Mouse (Mus musculus): ENCODE data around the gene Dnajc11. TPM values are rescaled to one million over a fixed set of nuclear protein-coding genes. Genes with fewer than 3 reads are reported as not detected.
A peak's percentile ranks its signal among the peaks of the same experiment; 100 is the strongest.

The Dnajc11 gene
- polyA plus RNA-seq, 1 experiment from 2014 or later = 73.6 TPM

- no peak overlapping the region for H3K27ac ChIP-seq (ENCODE audit: low read length)
- no peak overlapping the region for H3K4me2 ChIP-seq (ENCODE audit: low read depth, low read length)
- no peaks in the 10 kb centered on the region for H3K9me3 ChIP-seq (ENCODE audit: control insufficient read depth, low read length)
- peaks cover 22% of the 10 kb centered on the region for H3K36me3 ChIP-seq (ENCODE audit: control insufficient read depth, insufficient read depth, low read length)
- WGBS = 85% methylated on average over 11 of the region's 11 CpGs
- peaks cover 27% of the 10 kb centered on the region for H3K4me1 ChIP-seq (ENCODE audit: control insufficient read depth, insufficient read depth, low read length)
- H3K27me3 ChIP-seq (replicated peaks; ENCODE audit: control insufficient read depth, insufficient read depth, low read length) = no peaks in the 10 kb centered on the region
- no peak overlapping the region for H3K4me3 ChIP-seq (ENCODE audit: low read length)
- ATAC-seq = no peak
- H3K9ac ChIP-seq (ENCODE audit: low read depth, low read length) = no peak overlapping the region
Observed at GRCm38 (mm10) chr4:152024525-152024924, 91.0 kb downstream of the Dnajc11 start.

DNA sequence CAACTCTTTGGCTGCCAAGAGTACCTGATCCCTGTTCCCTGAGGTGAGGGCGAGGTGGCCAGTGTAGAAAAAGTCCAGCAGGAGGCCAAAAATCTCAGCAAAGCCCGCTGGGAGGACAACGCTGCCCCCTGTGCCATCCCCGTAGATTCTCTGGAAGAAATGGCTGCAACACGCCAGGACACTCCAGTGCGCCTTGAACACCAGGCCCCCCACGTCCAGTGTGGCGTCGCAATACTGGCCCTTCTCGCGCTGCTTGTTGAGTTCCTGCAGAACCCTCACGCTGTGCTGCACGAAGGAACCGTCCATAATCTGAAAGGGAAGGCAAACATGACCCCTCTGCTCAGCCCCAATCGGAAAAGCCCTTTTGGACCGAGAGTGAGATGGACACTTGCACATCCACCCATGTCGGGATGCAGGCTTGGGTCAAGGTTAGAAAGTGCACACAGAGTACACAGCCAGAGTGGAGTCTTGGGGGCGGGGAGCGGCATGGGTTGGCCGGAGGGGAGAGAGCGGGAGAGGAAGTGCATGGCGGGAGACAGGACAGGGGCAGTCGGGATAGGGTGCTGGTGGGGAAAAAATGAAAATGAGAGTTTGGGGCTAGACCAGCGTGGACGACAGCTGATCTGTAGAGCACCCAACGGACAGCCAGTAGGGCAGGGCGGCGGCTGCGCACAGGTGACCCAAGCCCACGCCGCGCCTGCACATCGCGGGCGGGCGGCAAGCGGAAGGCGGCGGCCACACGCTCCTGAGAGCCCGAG is 93.4 kb downstream of the Dnajc11 start:
- Histone ChIP-seq H3K4me3 (ENCODE audit: low read length) (peak overlapping the region; percentile 82), H3K27ac (ENCODE audit: low read length) (peak overlapping the region; percentile 63), H3K9ac (ENCODE audit: low read depth, low read length) (peak overlapping the region; percentile 78), H3K9me3 (ENCODE audit: control insufficient read depth, low read length) (no peaks in the 10 kb centered on the region), H3K4me2 (ENCODE audit: low read depth, low read length) (peak overlapping the region; percentile 94), H3K27me3 (replicated peaks; ENCODE audit: control insufficient read depth, insufficient read depth, low read length) (no peaks in the 10 kb centered on the region), H3K4me1 (ENCODE audit: control insufficient read depth, insufficient read depth, low read length) (peaks cover 27% of the 10 kb centered on the region), H3K36me3 (ENCODE audit: control insufficient read depth, insufficient read depth, low read length) (peaks cover 5% of the 10 kb centered on the region; the same call in 1 of the 2 replicates)
- WGBS = 1% methylated on average over 41 of the region's 41 CpGs
- peak; percentile 75 for ATAC-seq

GRCm38 (mm10) chr4:152027524-152027923 is 94.0 kb downstream of the Dnajc11 start, which contains the start of gene Zbtb48:
TSS of gene Zbtb48 (minus strand) at chr4:152027671.
- Histone ChIP-seq H3K36me3 (ENCODE audit: control insufficient read depth, insufficient read depth, low read length) (no peaks in the 10 kb centered on the region), H3K27ac (ENCODE audit: low read length) (peak within 1 kb of the TSS; percentile 63), H3K4me2 (ENCODE audit: low read depth, low read length) (peak within 1 kb of the TSS; percentile 96), H3K4me3 (ENCODE audit: low read length) (peak within 1 kb of the TSS; percentile 82), H3K9me3 (ENCODE audit: control insufficient read depth, low read length) (no peaks in the 10 kb centered on the region), H3K4me1 (ENCODE audit: control insufficient read depth, insufficient read depth, low read length) (peaks cover 27% of the 10 kb centered on the region), H3K9ac (ENCODE audit: low read depth, low read length) (peak within 1 kb of the TSS; percentile 78), H3K27me3 (replicated peaks; ENCODE audit: control insufficient read depth, insufficient read depth, low read length) (no peaks in the 10 kb centered on the region)
- ATAC-seq = peak; percentile 98
- WGBS = under 1% methylated on average over 35 of the region's 35 CpGs

DNA sequence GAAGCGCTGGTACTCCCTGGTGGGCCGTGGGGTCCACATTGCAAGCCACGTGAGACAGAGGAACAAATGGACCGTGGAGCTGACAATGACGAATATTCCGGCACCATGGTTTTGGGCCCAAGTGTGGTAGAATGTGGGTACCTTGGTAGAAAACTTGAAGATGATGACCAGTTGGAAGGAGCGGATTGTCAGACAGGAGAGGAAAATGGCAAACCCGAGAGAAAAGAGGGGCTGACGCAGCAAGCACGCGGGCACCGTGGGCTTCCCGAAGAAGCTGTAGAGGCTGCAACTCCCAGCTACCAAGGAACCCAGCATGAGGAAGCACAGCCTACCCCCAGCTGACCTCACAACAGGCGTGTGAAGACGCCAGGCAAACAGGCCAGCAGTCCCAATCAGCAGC is 95.0 kb downstream of the Dnajc11 start:
- H3K27me3 ChIP-seq (replicated peaks; ENCODE audit: control insufficient read depth, insufficient read depth, low read length) = no peaks in the 10 kb centered on the region
- WGBS = 61% methylated on average over 15 of the region's 15 CpGs
- no peaks in the 10 kb centered on the region for H3K9me3 ChIP-seq (ENCODE audit: control insufficient read depth, low read length)
- no peak for ATAC-seq
- peaks cover 29% of the 10 kb centered on the region for H3K4me1 ChIP-seq (ENCODE audit: control insufficient read depth, insufficient read depth, low read length)
- peak overlapping the region; percentile 78; the same call in 1 of the 2 replicates for H3K9ac ChIP-seq (ENCODE audit: low read depth, low read length)
- H3K27ac ChIP-seq (ENCODE audit: low read length) = no peak overlapping the region
- H3K4me3 ChIP-seq (ENCODE audit: low read length) = no peak overlapping the region; the same call in 1 of the 2 replicates
- H3K36me3 ChIP-seq (ENCODE audit: control insufficient read depth, insufficient read depth, low read length) = no peaks in the 10 kb centered on the region
- peak overlapping the region; percentile 96 for H3K4me2 ChIP-seq (ENCODE audit: low read depth, low read length)

GRCm38 (mm10) chr4:152029087-152029486 is 95.6 kb downstream of the Dnajc11 start:
- no peak overlapping the region for H3K27ac ChIP-seq (ENCODE audit: low read length)
- 45% methylated on average over 5 of the region's 5 CpGs for WGBS
- no peaks in the 10 kb centered on the region for H3K27me3 ChIP-seq (replicated peaks; ENCODE audit: control insufficient read depth, insufficient read depth, low read length)
- H3K4me3 ChIP-seq (ENCODE audit: low read length) = no peak overlapping the region
- H3K4me2 ChIP-seq (ENCODE audit: low read depth, low read length) = no peak overlapping the region
- no peaks in the 10 kb centered on the region for H3K9me3 ChIP-seq (ENCODE audit: control insufficient read depth, low read length)
- no peak for ATAC-seq
- H3K36me3 ChIP-seq (ENCODE audit: control insufficient read depth, insufficient read depth, low read length) = no peaks in the 10 kb centered on the region
- H3K4me1 ChIP-seq (ENCODE audit: control insufficient read depth, insufficient read depth, low read length) = peaks cover 29% of the 10 kb centered on the region
- H3K9ac ChIP-seq (ENCODE audit: low read depth, low read length) = no peak overlapping the region

GRCm38 (mm10) chr4:152029997-152030396 is 96.5 kb downstream of the Dnajc11 start:
- H3K27me3 ChIP-seq (replicated peaks; ENCODE audit: control insufficient read depth, insufficient read depth, low read length) = no peaks in the 10 kb centered on the region
- 83% methylated on average over 4 of the region's 4 CpGs for WGBS
- H3K9ac ChIP-seq (ENCODE audit: low read depth, low read length) = no peak overlapping the region
- no peak for ATAC-seq
- H3K27ac ChIP-seq (ENCODE audit: low read length) = no peak overlapping the region
- no peaks in the 10 kb centered on the region for H3K36me3 ChIP-seq (ENCODE audit: control insufficient read depth, insufficient read depth, low read length)
- H3K4me3 ChIP-seq (ENCODE audit: low read length) = no peak overlapping the region
- H3K4me1 ChIP-seq (ENCODE audit: control insufficient read depth, insufficient read depth, low read length) = peaks cover 29% of the 10 kb centered on the region
- no peaks in the 10 kb centered on the region for H3K9me3 ChIP-seq (ENCODE audit: control insufficient read depth, low read length)
- no peak overlapping the region for H3K4me2 ChIP-seq (ENCODE audit: low read depth, low read length)

Other genes starting within 250 kb of the Dnajc11 start
- gene Camta1, start 71.8 kb upstream of the Dnajc11 start, polyA plus RNA-seq (2015; fragmentation: Nextera tagmentation; extraction: Ambion mirVana) = 51.4 and 69.1 TPM in 2 replicates
- gene Thap3, start 55.3 kb downstream of the Dnajc11 start, polyA plus RNA-seq (2015; fragmentation: Nextera tagmentation; extraction: Ambion mirVana) = 27.0 and 29.0 TPM in 2 replicates
- 15.5 and 16.7 TPM in 2 replicates for gene Phf13, start 62.6 kb downstream of the Dnajc11 start, polyA plus RNA-seq (2015; fragmentation: Nextera tagmentation; extraction: Ambion mirVana)
- 7.4 and 8.3 TPM in 2 replicates for gene Klhl21, start 75.1 kb downstream of the Dnajc11 start, polyA plus RNA-seq (2015; fragmentation: Nextera tagmentation; extraction: Ambion mirVana)
- gene Zbtb48, start 94.0 kb downstream of the Dnajc11 start, polyA plus RNA-seq (2015; fragmentation: Nextera tagmentation; extraction: Ambion mirVana) = 13.5 and 16.6 TPM in 2 replicates
- 0.20 and 0.21 TPM in 2 replicates for gene Tas1r1, start 104.9 kb downstream of the Dnajc11 start, polyA plus RNA-seq (2015; fragmentation: Nextera tagmentation; extraction: Ambion mirVana)
- 22.4 and 22.7 TPM in 2 replicates for gene Nol9, start 105.6 kb downstream of the Dnajc11 start, polyA plus RNA-seq (2015; fragmentation: Nextera tagmentation; extraction: Ambion mirVana)
- 14.2 and 17.0 TPM in 2 replicates for gene Plekhg5, start 138.8 kb downstream of the Dnajc11 start, polyA plus RNA-seq (2015; fragmentation: Nextera tagmentation; extraction: Ambion mirVana)
- gene Tnfrsf25, start 182.2 kb downstream of the Dnajc11 start, polyA plus RNA-seq (2015; fragmentation: Nextera tagmentation; extraction: Ambion mirVana) = 1.8 and 2.4 TPM in 2 replicates
- 31.6 and 39.5 TPM in 2 replicates for gene Espn, start 218.7 kb downstream of the Dnajc11 start, polyA plus RNA-seq (2015; fragmentation: Nextera tagmentation; extraction: Ambion mirVana)
- 0.68 and 0.98 TPM in 2 replicates for gene Hes2, start 225.2 kb downstream of the Dnajc11 start, polyA plus RNA-seq (2015; fragmentation: Nextera tagmentation; extraction: Ambion mirVana)
- gene Acot7, start 244.4 kb downstream of the Dnajc11 start, polyA plus RNA-seq (2015; fragmentation: Nextera tagmentation; extraction: Ambion mirVana) = 49.4 and 52.5 TPM in 2 replicates